Mouse (Mus musculus): ENCODE measurements around the gene Gps1.

Gps1 gene

DNA sequence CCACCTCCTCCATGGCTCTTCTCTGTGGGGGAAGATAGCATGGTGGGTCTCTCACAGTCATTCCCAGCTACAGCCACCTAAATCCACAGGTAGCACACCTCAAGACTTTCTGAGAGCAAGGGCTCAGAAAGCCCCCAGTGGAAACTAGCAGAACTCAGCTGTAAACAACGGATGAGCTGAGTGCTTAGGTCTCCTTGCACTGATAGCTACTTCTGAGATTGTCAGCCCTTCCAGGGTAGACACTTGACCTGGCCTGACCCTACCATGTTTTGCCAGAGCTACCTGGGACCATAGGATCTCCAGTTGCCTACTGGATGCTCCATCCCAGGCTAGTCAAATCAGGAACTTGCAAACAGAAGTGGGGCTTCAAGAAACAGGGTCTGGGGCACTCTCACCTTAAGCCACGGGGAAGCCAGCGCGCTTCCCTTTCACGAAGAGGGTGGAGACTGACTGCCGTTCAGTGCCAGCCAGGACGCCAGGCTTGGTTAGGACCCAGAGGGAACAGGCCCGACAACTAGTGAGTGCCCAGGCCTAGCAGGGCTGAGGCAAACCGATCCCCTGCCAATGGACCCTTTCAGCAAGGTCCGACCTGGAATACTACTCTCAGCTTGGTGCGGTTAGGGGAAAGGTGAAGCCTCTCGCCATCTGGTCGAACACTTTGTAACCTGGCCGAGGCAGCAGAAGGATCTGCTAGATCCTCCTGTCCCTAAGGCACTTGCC is 38.9 kb downstream of the Gps1 start:
- WGBS, result 3% methylated on average over 14 of the region's 14 CpGs

DNA sequence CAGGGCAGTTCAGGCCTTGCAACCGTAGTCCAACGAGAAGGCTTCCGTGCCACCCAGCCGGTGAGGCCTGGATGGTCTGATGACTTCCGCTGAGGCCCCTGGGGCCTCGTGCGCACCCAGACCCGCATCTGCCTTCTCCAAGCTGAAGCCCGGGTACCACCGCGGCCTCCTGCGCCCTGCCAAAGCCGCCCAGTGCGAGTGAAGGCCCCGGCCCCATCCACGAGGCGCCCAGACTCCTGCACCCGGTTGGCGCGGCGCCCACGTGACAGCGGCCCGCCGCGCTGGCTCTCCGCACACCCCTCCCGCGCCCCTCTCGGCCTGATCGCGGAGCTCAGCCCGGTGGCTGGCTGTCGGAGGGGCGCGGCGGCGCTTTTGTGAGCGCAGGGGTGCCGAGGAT is 39.5 kb downstream of the Gps1 start:
- under 1% methylated on average over 40 of the region's 40 CpGs for WGBS

DNA sequence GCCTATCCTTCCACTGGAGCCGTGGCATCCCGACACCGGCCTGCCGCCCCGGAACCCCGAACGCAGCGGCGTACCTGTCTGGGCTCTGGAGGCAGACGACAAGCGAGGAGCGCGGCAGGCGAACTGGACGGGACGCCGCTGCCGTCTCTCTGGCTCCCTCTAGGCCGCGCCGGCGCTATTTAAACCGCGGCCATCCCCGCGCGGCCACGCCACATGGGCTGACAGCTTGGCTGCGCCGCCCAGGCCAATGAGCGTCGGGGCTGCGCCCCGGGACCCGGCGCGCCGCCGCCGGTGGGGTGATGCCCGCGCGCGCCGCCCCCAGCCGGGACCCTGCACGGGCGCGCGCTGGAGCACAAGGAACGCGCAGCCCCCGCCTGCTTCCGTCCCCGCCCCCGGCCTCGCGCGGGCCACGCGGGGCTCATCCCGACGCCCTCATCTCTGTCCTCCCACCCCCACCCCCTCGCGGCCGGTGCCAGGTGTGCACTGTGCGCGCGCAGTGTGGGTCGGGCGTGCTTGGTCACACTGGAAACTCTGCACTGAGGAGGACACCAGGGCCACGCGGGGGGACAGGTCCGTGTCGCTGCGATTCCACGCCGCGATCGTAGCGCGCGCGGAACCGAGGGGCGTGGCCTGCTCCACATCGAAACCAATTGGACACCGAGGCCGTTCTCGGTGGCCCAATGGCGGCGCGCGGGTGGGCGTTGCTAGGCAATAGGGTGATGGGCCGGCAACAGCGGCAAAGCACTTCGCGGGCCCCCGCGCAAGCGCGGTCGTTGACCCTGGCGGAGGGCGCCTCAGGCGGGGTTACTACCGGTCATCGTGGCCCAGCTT is 40.1 kb downstream of the Gps1 start, which contains the start of gene Fasn:
Gene Fasn (minus strand): TSS at position 592 of the 831 bp plus-strand sequence.
- WGBS, result under 1% methylated on average over 109 of the region's 109 CpGs

DNA sequence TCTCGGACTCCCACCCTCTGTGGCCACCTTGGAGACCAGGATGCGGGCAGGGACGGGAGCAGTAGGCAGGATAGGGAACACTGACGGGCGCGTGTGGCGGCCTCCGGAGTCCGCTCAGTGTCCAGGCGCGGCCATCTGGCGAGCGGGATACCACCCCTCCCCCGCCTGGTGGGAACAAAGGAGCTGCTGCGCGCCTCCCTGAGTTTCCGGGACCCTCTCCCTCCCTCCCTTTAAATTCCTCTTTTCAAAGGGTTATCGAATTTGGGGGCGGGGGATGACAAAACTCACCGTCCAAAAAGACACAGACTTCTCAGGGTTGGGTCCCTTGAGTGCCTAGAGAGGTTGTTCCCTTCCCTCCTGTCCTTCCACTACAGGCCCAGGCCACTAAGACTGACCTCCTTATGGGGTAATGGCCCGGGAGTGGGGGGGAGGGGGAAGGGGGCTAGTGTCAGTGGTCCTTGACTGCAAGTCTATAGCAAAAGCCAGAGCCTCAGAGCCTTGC is 40.8 kb downstream of the Gps1 start:
- WGBS, result 2% methylated on average over 21 of the region's 21 CpGs

DNA sequence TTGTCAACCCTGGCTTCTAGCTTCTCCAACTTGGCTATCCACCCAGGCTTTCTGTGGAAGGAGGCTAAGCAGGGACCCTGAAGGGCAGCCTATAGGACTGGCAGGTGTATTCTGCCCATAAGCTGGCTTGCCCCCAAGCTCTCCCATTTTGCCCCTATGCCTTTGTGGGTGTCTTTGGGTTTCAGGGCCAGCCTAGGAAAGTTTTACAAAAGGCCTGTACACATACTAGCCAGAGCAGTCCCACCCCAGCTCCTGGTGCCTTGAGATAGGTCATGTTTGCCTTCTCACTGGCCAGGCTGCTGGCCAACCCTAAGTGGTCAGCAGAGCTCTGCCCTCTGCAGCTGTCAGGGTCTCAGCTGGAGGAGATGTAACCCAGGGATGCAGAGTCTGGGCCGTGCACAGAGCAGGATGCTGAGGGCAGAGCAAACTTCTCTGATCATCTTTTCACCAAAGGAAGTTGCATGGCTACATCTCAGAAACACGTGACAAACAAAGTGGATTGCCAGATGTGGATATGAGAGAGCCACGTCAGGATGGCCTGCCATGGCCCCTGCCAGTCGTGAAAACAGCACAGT is 41.3 kb downstream of the Gps1 start:
- 39% methylated on average over 4 of the region's 4 CpGs for whole genome bisulfite sequencing

DNA sequence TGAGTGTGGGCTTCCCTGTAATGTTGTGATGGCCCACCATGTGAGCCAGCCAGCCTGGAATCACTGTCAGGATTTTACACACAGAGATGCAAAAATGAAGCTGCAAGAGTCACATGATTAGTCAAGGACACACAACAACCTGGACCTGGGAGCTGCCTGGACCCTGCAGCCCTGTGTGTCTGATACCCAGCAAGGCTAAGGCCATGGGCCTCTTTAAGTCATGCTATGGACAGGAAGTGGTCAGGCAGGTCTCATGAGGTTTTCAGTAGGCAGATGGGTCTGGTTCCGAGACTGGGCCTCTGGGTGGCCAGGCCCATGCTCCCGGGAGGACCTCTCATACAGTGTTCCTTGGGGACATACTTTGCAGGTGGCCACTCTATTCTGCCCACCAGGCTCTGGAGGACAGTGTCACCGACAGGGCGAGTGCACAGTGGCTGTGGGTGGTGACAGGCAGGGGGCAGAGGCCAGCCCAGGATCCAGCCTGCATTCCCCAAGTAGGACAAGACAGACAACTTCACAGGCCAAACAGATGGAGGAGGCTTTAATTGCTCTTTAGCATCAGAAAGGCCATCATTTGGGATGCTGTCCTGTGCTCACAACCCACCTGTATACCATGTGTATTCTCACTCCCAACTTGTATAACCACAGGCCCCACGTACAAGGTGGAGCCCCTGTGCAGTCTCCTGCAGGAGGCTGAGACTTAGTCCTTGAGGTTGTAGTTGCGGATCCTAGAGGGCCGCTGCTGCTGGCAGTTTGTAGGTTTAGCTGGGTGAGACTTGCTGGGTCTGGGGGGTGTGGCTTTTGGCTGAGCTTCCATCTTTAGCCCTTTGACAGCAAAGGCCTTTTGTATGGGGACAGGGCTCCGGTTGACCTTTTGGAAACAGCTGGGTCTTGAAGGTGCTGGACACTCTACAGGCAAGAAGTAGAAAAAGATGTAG is 42.2 kb downstream of the Gps1 start:
- 88% methylated on average over 8 of the region's 8 CpGs for WGBS

DNA sequence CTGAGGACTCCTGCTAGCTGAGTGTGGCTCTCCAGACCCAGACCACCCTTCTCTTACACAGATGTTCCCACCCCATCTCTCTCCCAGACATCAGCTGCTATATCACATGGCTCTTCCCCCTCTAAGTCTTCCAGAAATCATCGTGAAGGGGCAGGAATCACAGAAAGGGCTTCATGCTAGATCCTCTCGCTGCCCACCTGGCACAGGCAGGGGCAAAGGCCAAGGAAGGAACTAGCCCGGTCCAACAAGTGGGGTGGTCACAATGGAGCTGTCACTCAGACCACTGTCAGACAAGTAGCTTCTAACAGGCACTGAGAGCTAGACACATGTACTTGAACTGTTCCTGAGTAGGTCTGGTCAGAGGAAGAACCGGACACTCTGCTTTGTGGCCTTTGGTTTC is 44.3 kb downstream of the Gps1 start:
- WGBS, result 78% methylated on average over 4 of the region's 4 CpGs

DNA sequence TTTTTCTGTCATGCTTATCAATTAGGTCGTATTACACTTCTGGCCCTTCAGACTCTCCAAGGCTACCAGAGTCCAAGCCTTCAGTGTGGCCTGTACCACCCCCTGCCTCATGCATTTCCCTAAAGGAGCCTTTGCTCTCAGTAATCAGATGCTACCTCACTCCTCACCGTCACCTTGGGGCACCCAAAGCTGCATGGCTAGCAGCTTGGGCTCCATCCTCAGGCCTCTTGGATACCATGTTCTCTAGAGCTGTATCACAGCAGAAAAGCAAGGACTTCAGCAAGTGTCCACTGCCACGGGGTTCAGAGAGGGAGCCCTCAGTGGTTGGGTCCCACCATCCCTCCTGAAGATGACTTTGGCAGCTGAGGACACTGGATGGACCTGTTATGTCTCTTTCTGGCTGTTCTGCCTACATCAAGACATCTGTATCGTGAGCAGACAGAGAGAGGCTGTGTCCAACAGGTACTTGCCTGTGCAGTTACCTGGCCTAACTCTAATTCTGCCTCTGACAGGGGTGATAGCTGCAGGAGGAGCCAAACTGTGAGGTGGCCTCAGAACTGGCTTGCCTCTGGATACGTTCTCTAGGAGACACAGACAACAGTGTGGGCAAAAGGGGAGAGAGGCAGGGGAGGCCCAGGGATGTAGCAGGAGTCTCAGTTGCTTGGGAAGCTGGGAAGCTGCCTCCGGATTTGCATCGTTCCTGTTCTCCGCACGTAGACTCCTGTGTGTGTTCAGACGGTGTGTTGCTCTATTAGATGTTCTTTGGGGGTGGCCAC is 45.9 kb downstream of the Gps1 start:
- 90% methylated on average over 10 of the region's 10 CpGs for WGBS

DNA sequence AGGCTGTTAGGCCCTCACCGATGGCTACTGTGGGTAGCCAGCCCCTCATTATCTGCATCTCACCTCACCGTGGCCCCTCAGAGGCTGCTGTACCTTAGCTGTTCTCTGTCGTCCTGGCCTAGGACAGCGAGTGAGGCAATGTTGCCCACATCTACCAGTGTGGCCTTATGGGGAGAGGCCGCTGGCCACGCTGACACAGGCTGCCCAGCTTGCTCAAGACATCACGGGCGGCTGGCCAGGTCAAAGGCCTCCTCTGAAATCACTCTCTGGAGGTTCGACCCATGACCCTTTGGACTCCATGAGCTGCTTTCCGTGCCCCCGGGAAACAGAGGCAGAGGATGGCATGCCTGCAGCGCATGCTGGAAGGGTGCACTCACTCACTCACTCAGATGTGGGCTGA is 46.6 kb downstream of the Gps1 start:
- 91% methylated on average over 12 of the region's 12 CpGs for WGBS

DNA sequence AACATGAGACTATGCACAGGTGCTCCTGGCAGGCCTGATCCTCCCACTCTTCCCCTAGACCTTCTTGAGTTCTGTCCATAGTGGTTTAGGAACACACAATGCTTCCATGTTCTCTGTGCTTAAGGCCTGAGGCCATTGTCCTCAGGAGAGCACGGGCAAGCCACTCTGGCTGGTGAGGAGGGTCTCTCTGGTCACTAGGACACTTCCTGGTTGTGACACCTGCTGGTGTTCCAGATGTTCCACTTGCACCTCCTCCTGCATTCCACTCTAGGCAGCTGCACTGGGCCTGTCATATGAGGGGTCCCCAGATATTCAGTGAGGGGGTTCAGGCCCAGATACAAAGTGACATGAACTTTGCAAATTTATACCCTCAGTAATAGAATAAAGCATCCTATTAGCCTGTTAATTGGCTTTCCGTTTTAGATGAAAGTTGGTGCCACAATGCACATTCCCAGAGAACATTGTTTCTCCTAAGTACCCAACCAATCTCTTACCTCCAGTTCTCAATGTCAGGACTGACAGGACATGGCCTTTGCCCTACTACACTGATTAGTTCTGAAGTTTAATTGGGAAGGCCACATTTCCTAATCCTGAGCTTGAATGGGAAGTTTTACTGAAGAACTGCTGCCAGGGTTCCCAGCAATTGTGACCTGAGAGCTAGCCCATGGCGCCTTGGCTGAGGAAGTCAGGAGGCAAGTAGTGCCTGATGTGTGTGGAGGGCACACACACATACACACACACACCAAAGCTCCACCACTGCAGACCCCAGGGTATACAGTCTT is 47.8 kb downstream of the Gps1 start:
- 83% methylated on average over 3 of the region's 3 CpGs for WGBS

DNA sequence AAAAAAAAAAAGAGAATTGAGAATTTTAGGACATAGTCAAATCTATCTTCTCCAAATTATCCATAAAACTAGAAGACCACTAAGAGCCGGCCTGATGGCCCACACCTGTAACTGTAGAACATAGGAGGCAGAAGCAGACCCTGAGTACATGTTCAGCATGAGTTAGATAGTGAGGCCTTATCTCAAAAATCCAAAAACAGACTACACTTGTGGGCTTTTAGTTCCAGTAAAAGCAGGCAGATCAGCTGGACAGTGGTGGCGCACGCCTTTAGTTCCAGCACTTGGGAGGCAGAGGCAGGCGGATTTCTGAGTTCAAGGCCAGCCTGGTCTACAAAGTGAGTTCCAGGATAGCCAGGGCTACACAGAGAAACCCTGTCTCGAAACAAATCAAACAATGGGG is 48.9 kb downstream of the Gps1 start:
- 96% methylated on average over 5 of the region's 5 CpGs for WGBS

DNA sequence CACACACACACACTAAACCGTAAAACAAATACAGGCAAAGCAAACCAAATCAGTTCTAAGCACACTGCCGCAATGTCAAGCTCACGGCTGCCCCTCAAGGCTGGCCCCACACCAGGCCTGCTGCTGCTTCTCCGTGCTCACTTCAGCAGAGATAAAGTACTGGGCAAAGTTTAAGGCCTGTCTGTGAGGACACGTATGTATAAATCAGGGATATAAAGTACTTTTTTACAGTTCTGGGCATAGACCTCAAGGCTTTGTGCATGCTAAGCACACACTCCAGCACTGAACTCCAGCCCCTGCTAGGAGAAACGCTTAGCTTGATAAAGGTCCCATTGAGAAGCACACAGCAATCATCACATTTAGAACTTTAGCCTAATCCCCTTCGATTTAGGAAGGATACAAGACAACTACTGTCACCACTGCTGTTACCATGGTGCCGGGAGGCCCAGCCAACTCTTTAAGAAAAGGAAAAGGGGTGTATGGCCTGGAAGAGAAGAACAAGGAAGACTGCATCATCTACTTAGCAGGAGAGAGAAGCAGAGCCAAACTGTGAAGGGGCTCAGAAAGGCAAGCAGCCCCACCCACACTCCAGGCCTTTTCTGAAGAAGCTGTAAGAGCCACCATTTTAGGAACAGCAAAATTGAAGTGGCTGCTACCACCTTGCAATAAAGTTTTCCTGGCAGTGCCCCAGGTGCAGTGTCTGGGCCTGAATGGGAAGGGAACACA is 49.6 kb downstream of the Gps1 start:
- WGBS, result 59% methylated on average over 8 of the region's 8 CpGs

Measured in cerebral cortex, adult 2 months (tissue).